Mouse (Mus musculus): Measurements from ENCODE around the gene Gpsm1. TPM values are rescaled to one million over a fixed set of nuclear protein-coding genes. Genes with fewer than 3 reads are reported as not detected.

Gpsm1 gene
- polyA plus RNA-seq, 1 experiment, result 17.7 TPM

DNA sequence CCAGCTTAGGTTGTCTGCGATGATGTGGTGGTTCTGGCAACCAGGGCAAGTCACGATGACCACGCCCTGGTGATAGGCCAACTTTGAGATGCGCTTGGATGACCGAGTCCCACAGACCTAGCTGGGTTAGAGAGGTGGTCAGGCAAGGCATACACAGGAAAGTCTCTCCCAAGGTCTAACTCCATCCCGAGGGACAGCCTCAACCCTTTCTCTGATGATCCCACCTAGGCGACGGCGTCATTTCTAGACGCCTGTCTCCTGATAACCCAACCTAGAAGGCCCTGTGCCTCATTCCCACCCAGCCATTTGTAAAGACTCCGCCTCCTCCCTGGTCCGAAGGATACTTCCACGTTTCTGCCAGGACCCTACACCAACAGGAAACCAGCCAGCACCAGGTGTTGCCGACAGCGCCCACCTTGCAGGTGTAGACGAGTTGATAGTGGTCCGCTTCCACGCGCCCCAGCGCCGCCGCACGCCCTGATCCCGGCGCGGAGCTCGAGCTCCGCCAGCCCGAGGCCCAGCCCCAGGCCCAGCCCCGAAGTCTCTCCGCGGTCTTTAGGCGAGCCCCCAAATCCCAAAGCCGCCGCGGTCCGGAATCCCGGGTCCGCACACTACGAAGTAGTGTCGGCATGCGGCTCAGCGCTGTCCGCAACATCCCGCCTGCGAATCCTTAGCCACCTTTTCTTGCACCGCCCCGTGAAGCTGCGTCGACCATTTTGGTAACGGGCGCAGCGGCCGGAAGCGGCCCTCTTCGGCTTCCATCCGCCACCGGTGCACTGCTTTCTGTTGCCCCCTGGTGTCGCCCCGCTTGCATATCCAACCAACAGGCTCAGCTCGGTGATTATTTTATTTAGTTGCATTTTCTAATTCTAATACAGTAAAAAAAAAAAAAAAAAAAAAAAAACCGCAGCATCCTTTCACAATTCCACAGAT is 36.3 kb downstream of the Gpsm1 start, which contains the start of gene Dnlz:
Gene Dnlz (minus strand): TSS at position 753 of the 933 bp plus-strand sequence.
- H3K27ac ChIP-seq (ENCODE audit: insufficient read depth, low read length), result peak within 1 kb of the TSS; percentile 70
- TF ChIP-seq POLR2A (IDR thresholded peaks at IDR 0.05; ENCODE audit: low read depth, low read length), result no peak
- TF ChIP-seq CTCF (IDR thresholded peaks at IDR 0.05; ENCODE audit: extremely low read depth, insufficient read depth, insufficient read length, insufficient replicate concordance), result peak; percentile 56; the same call in 1 of the 2 replicates
- DNase-seq (ENCODE audit: low read depth in 1 of 2, low spot score in 2 of 2), result peak; percentile 84 to 93
- no peaks in the 10 kb centered on the region for H3K27me3 ChIP-seq (ENCODE audit: control insufficient read depth, insufficient read depth, low read length)
- 2% methylated on average over 62 of the region's 62 CpGs for WGBS
- H3K4me3 ChIP-seq (ENCODE audit: extremely low read depth, insufficient read depth, insufficient read length), result peak within 1 kb of the TSS; percentile 89
- peaks cover 12% of the 10 kb centered on the region for H3K4me1 ChIP-seq (ENCODE audit: control insufficient read depth, insufficient read depth, insufficient read length)
- H3K36me3 ChIP-seq (ENCODE audit: control insufficient read depth, insufficient read depth, low read length), result peaks cover 3% of the 10 kb centered on the region; the same call in 1 of the 2 replicates

DNA sequence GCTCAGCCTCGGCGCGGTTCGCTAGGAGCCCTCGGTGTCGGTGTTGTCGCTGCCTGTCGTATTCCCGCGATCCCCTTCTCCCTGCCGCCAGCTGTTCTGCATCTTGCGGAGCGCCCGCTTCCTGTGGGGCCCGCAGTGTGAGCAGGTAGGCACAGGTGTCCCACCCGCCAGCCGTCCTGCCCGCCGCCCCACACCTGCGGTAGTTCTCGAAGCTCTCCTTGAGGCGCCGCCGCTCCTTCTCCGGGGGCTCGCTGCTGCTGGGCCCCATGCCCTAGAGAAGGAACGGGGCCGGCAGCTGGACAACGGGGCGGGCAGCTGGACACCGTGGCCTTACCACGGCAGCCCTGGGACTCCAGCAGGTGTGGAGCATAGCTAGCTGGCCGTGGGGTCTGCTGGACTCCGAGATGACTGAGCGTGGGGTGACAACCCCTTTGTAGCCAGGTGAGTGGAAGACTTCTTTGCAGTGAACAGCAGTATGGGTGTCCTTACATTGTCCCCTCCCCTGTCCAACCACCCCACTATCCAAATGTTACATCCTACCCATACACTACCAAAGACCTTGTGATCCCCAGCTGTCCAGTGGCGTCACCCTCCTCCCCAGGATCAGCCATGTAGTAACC is 37.1 kb downstream of the Gpsm1 start:
- peaks cover 12% of the 10 kb centered on the region for H3K4me1 ChIP-seq (ENCODE audit: control insufficient read depth, insufficient read depth, insufficient read length)
- TF ChIP-seq CTCF (IDR thresholded peaks at IDR 0.05; ENCODE audit: extremely low read depth, insufficient read depth, insufficient read length, insufficient replicate concordance) (no peak), POLR2A (IDR thresholded peaks at IDR 0.05; ENCODE audit: low read depth, low read length) (no peak)
- 5% methylated on average over 36 of the region's 36 CpGs for WGBS
- H3K36me3 ChIP-seq (ENCODE audit: control insufficient read depth, insufficient read depth, low read length), result peaks cover 3% of the 10 kb centered on the region; the same call in 1 of the 2 replicates
- no peak for DNase-seq (ENCODE audit: low read depth in 1 of 2, low spot score in 2 of 2)
- peak overlapping the region; percentile 89 for H3K4me3 ChIP-seq (ENCODE audit: extremely low read depth, insufficient read depth, insufficient read length)
- no peaks in the 10 kb centered on the region for H3K27me3 ChIP-seq (ENCODE audit: control insufficient read depth, insufficient read depth, low read length)
- peak overlapping the region; percentile 56 for H3K27ac ChIP-seq (ENCODE audit: insufficient read depth, low read length)

DNA sequence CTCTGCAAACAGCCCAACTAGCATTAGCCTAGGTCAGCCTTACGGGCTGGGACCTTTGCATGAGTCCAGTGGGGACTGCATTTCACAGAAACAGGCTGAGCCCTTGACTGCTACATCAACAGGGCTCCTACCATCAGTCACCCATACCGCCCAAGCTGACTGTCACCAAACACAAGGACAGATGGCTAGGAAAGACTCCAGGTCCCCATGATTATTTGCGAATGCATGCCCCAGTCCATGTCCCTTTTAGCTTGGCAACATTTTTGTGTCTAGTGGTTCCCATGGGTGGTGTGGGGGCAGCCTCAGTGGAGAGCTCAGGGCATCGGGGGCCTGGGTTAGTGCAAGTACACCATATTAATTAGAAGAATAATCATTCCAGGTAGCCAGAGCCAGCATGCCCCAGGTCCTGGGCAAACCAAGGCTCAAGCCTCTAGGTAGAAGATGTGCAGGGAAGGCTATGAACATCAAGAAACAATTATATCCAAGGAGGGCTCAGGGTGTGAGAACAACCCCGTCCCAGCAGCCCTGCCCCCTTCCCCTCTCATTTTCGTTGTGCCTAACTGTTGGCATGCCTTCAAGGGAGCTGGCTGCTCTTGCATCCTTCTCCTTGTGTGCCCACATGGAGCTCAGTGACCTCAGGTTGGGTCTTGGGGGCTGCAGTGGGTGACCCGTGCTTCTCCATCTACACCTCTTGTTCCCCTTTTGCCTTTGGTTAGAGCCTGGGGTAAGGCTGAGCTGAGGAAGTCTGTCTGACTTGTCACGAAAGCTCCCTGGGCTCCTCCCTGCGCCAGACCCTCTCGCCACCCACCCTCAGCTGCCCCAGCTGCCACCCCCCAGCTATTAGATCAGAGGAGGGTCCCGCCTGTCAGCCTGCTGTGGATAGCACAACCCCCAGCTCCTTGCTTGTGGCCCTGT is 38.0 kb downstream of the Gpsm1 start:
- no peak overlapping the region for H3K4me3 ChIP-seq (ENCODE audit: extremely low read depth, insufficient read depth, insufficient read length)
- TF ChIP-seq POLR2A (IDR thresholded peaks at IDR 0.05; ENCODE audit: low read depth, low read length) (no peak), CTCF (IDR thresholded peaks at IDR 0.05; ENCODE audit: extremely low read depth, insufficient read depth, insufficient read length, insufficient replicate concordance) (no peak)
- WGBS, result 80% methylated on average over 11 of the region's 11 CpGs

DNA sequence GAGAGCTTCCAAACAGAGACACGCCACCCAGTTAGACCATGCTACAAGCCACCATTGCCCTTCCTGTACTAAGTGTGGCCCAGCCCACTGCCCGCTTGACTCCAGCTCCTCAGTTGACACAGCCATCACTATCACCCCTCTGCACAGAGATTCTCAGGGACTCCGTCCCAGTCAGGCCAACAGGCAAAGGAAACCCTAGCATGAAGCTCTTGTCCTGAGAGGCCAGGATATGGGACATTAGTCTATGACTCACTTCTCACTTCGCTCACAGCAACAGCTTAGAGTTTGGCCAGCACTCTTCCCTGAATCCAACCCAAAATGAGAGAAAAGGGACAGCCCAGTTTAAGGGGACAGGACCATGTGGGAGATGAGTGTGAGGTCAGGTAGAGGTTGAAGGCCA is 39.1 kb downstream of the Gpsm1 start:
- no peak for DNase-seq (ENCODE audit: low read depth in 1 of 2, low spot score in 2 of 2)
- peaks cover 1% of the 10 kb centered on the region; the same call in 1 of the 2 replicates for H3K36me3 ChIP-seq (ENCODE audit: control insufficient read depth, insufficient read depth, low read length)
- TF ChIP-seq POLR2A (IDR thresholded peaks at IDR 0.05; ENCODE audit: low read depth, low read length), result no peak
- TF ChIP-seq CTCF (IDR thresholded peaks at IDR 0.05; ENCODE audit: extremely low read depth, insufficient read depth, insufficient read length, insufficient replicate concordance), result no peak
- H3K4me1 ChIP-seq (ENCODE audit: control insufficient read depth, insufficient read depth, insufficient read length), result peaks cover 12% of the 10 kb centered on the region
- no peak overlapping the region for H3K27ac ChIP-seq (ENCODE audit: insufficient read depth, low read length)
- H3K27me3 ChIP-seq (ENCODE audit: control insufficient read depth, insufficient read depth, low read length), result no peaks in the 10 kb centered on the region
- no peak overlapping the region for H3K4me3 ChIP-seq (ENCODE audit: extremely low read depth, insufficient read depth, insufficient read length)
- WGBS, result 94% methylated on average over 4 of the region's 4 CpGs

More for the DNA sequence above, 38.0 kb downstream of the Gpsm1 start:
- Histone ChIP-seq H3K27me3 (ENCODE audit: control insufficient read depth, insufficient read depth, low read length) (no peaks in the 10 kb centered on the region), H3K36me3 (ENCODE audit: control insufficient read depth, insufficient read depth, low read length) (peaks cover 3% of the 10 kb centered on the region; the same call in 1 of the 2 replicates), H3K4me1 (ENCODE audit: control insufficient read depth, insufficient read depth, insufficient read length) (peaks cover 12% of the 10 kb centered on the region), H3K27ac (ENCODE audit: insufficient read depth, low read length) (no peak overlapping the region)
- DNase-seq (ENCODE audit: low read depth in 1 of 2, low spot score in 2 of 2), result no peak

DNA sequence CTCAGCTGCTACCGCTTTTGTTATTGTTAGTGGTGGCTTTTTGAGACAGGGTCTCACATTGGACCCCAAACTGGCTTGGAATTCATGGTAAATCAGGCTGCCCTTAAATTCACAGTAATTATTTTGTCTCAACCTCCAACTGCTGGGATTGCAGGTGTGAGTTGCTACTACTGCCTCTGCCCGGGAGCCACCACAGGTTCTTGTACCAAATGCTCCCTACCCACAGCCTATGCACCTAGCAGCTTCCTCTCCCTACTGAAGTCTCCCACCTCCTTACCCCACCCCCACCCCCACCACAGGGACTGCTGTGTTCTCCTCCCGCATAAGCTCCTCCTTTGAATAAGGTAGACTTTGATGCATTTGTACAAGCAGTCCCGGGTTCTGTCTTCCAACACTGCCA is 40.9 kb downstream of the Gpsm1 start:
- no peak for DNase-seq (ENCODE audit: low read depth in 1 of 2, low spot score in 2 of 2)
- Histone ChIP-seq H3K36me3 (ENCODE audit: control insufficient read depth, insufficient read depth, low read length) (no peaks in the 10 kb centered on the region), H3K27me3 (ENCODE audit: control insufficient read depth, insufficient read depth, low read length) (no peaks in the 10 kb centered on the region), H3K4me3 (ENCODE audit: extremely low read depth, insufficient read depth, insufficient read length) (no peak overlapping the region), H3K4me1 (ENCODE audit: control insufficient read depth, insufficient read depth, insufficient read length) (peaks cover 6% of the 10 kb centered on the region), H3K27ac (ENCODE audit: insufficient read depth, low read length) (no peak overlapping the region)
- 77% methylated on average over 4 of the region's 4 CpGs for WGBS
- TF ChIP-seq CTCF (IDR thresholded peaks at IDR 0.05; ENCODE audit: extremely low read depth, insufficient read depth, insufficient read length, insufficient replicate concordance), result no peak
- TF ChIP-seq POLR2A (IDR thresholded peaks at IDR 0.05; ENCODE audit: low read depth, low read length), result no peak

DNA sequence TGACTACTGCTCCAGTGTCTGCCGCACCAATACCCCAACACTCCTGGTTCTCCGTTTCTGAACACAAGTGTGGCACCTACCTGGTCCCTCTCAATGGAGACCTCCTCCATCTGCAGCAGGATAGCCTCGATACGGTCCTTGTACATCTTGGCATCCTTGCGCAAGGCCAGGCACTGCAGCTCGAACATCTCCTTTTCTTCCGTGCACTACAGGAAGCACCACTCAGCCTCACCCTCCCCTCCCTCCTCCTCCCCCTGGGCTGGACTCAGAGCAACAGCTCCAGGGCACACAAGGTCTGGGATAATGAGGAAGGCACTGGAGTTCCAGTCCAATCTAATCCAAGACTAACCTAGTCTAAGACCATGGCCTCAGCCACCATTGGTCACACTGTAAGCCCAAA is 41.4 kb downstream of the Gpsm1 start:
- H3K27me3 ChIP-seq (ENCODE audit: control insufficient read depth, insufficient read depth, low read length), result no peaks in the 10 kb centered on the region
- H3K4me3 ChIP-seq (ENCODE audit: extremely low read depth, insufficient read depth, insufficient read length), result no peak overlapping the region
- no peak overlapping the region for H3K27ac ChIP-seq (ENCODE audit: insufficient read depth, low read length)
- H3K36me3 ChIP-seq (ENCODE audit: control insufficient read depth, insufficient read depth, low read length), result no peaks in the 10 kb centered on the region
- peaks cover 4% of the 10 kb centered on the region for H3K4me1 ChIP-seq (ENCODE audit: control insufficient read depth, insufficient read depth, insufficient read length)
- WGBS, result 71% methylated on average over 7 of the region's 7 CpGs
- TF ChIP-seq POLR2A (IDR thresholded peaks at IDR 0.05; ENCODE audit: low read depth, low read length) (no peak), CTCF (IDR thresholded peaks at IDR 0.05; ENCODE audit: extremely low read depth, insufficient read depth, insufficient read length, insufficient replicate concordance) (no peak)
- DNase-seq (ENCODE audit: low read depth in 1 of 2, low spot score in 2 of 2), result no peak

Measured in spleen, adult 2 months (tissue).